Mouse (Mus musculus) heart, postnatal 0 days (tissue): Measurements from ENCODE around the gene Nfib. TPM values are rescaled to one million over a fixed set of nuclear protein-coding genes. Genes with fewer than 3 reads are reported as not detected.

Source experiments
- ATAC-seq: fragments of 200-750 bp; cut with Nextera tagmentation; 2 replicates; pipeline ENCODE4 v1.8.0; 2017; ENCODE audit warnings: low read depth, moderate number of reproducible peaks, moderate library complexity; ENCODE audit not compliant: insufficient read depth
- DNase-seq: peaks from one replicate; pipeline ENCODE4 v3.0.0-alpha.2; 2016; ENCODE audit warnings: low spot score
- H3K27ac ChIP-seq: fragments of 300-500 bp; sonication (generic); 2 replicates; pipeline ENCODE4 v1.5.1; 2014; ENCODE audit warnings: low read depth, mild to moderate bottlenecking
- H3K27me3 ChIP-seq: fragments of 300-500 bp; sonication (generic); 2 replicates; pipeline ENCODE4 v1.6.1; 2014; ENCODE audit warnings: low read length, mixed read lengths; ENCODE audit not compliant: control insufficient read depth, insufficient read depth
- H3K36me3 ChIP-seq: fragments of 300-500 bp; sonication (generic); replicated peaks from 2 replicates; pipeline ENCODE4 v1.6.1; 2014; ENCODE audit warnings: low read length, mixed read lengths; ENCODE audit not compliant: control insufficient read depth, insufficient read depth
- H3K4me1 ChIP-seq: fragments of 300-500 bp; sonication (generic); 2 replicates; pipeline ENCODE4 v1.6.1; 2014; ENCODE audit warnings: antibody characterized with exemption; ENCODE audit not compliant: control insufficient read depth, insufficient read depth
- H3K4me2 ChIP-seq: fragments of 300-500 bp; sonication (generic); 2 replicates; pipeline ENCODE4 v1.6.1; 2014; ENCODE audit warnings: low read depth, mild to moderate bottlenecking, low read length, moderate library complexity
- H3K4me3 ChIP-seq: fragments of 300-500 bp; sonication (generic); 2 replicates; pipeline ENCODE4 v1.5.1; 2014; ENCODE audit warnings: low read depth, low read length
- H3K9ac ChIP-seq: fragments of 300-500 bp; sonication (generic); replicated peaks from 2 replicates; pipeline ENCODE4 v1.6.1; 2014; ENCODE audit warnings: low read depth, low read length, mixed read lengths
- H3K9me3 ChIP-seq: fragments of 300-500 bp; sonication (generic); replicated peaks from 2 replicates; pipeline ENCODE4 v1.6.1; 2016; ENCODE audit warnings: low read length; ENCODE audit not compliant: control insufficient read depth
- CTCF ChIP-seq: IDR thresholded peaks from 2 replicates; pipeline ENCODE4 v1.5.1; 2016; ENCODE audit warnings: antibody characterized with exemption, control low read depth, low read depth
- EP300 ChIP-seq: IDR thresholded peaks from 2 replicates; pipeline ENCODE4 v1.6.1; 2016; ENCODE audit warnings: antibody characterized with exemption, low read depth
- WGBS: fragments of 180-500 bp; shearing (Covaris S2); extraction: QIAGEN DNeasy Blood & Tissue Kit; methylation state at CpG from one replicate; pipeline ENCODE4 v1.1.7; 2014; 5-methylcytosine and 5-hydroxymethylcytosine counted together
- polyA plus RNA-seq: library from polyadenylated mRNA; unstranded; fragments of >200 nt; fragmentation: Nextera tagmentation; extraction: Ambion mirVana; gene quantifications from 2 replicates; pipeline ENCODE4 v1.2.1, GENCODE M21; 2015
- total RNA-seq: library from RNA; depleted of rRNA; stranded (reverse); fragments of >200 nt; gene quantifications from 2 replicates; pipeline ENCODE4 v1.2.3, GENCODE M21; 2014; ENCODE audit warnings: low replicate concordance

Nfib gene
- total and polyA plus RNA-seq, 2 experiments from 2014 or later = 44.0 to 82.0 TPM

GRCm38 (mm10) chr4:82391726-82392472 is 313.7 kb downstream of the Nfib start:
- H3K4me3 ChIP-seq = no peak overlapping the region
- peak overlapping the region; percentile 41 for H3K27ac ChIP-seq
- WGBS = 66% methylated on average over 6 of the region's 6 CpGs
- ATAC-seq (no peak), DNase-seq (no peak)
- no peaks in the 10 kb centered on the region for H3K27me3 ChIP-seq
- TF ChIP-seq CTCF = no peak
- no peak for TF ChIP-seq EP300
- no peak overlapping the region for H3K9ac ChIP-seq
- H3K9me3 ChIP-seq = no peaks in the 10 kb centered on the region
- 0 out of 2 replicates have a peak, but pooled peaks cover 3% of the 10 kb centered on the region for H3K36me3 ChIP-seq
- H3K4me1 ChIP-seq = peaks cover 38% of the 10 kb centered on the region
- no peak overlapping the region for H3K4me2 ChIP-seq

- peak overlapping the region; percentile 41 for H3K27ac ChIP-seq
- no peak for TF ChIP-seq CTCF
- TF ChIP-seq EP300 = no peak
- no peak overlapping the region for H3K4me2 ChIP-seq
- H3K9me3 ChIP-seq = no peaks in the 10 kb centered on the region
- H3K4me3 ChIP-seq = no peak overlapping the region
- H3K9ac ChIP-seq = no peak overlapping the region
- DNase-seq (no peak), ATAC-seq (no peak)
- H3K36me3 ChIP-seq = 0 out of 2 replicates have a peak, but pooled peaks cover 3% of the 10 kb centered on the region
- H3K27me3 ChIP-seq = no peaks in the 10 kb centered on the region
- WGBS = 42% methylated on average over 2 of the region's 2 CpGs
- peaks cover 41% of the 10 kb centered on the region for H3K4me1 ChIP-seq
Measured at GRCm38 (mm10) chr4:82390545-82390944, 315.0 kb downstream of the Nfib start.

GRCm38 (mm10) chr4:82389876-82390275 is 315.7 kb downstream of the Nfib start:
- Histone ChIP-seq H3K4me1 (peaks cover 48% of the 10 kb centered on the region), H3K9ac (no peak overlapping the region), H3K27me3 (no peaks in the 10 kb centered on the region), H3K27ac (no peak overlapping the region), H3K4me2 (no peak overlapping the region), H3K9me3 (no peaks in the 10 kb centered on the region), H3K36me3 (0 out of 2 replicates have a peak, but pooled peaks cover 3% of the 10 kb centered on the region), H3K4me3 (no peak overlapping the region)
- WGBS = 83% methylated on average over 1 of the region's 1 CpGs
- TF ChIP-seq CTCF (no peak), EP300 (no peak)
- DNase-seq (no peak), ATAC-seq (no peak)

GRCm38 (mm10) chr4:82387620-82388019 is 317.9 kb downstream of the Nfib start:
- TF ChIP-seq EP300 (no peak), CTCF (no peak)
- Histone ChIP-seq H3K9me3 (no peaks in the 10 kb centered on the region), H3K4me3 (no peak overlapping the region), H3K36me3 (0 out of 2 replicates have a peak, but pooled peaks cover 3% of the 10 kb centered on the region), H3K9ac (no peak overlapping the region), H3K27me3 (no peaks in the 10 kb centered on the region), H3K27ac (peak overlapping the region; percentile 8; the same call in 1 of the 2 replicates), H3K4me2 (no peak overlapping the region), H3K4me1 (peaks cover 61% of the 10 kb centered on the region)
- ATAC-seq (no peak), DNase-seq (no peak)
- 52% methylated on average over 4 of the region's 4 CpGs for WGBS

GRCm38 (mm10) chr4:82386222-82386993 is 319.1 kb downstream of the Nfib start:
- WGBS = 65% methylated on average over 4 of the region's 4 CpGs
- Histone ChIP-seq H3K4me1 (peaks cover 56% of the 10 kb centered on the region), H3K9ac (no peak overlapping the region), H3K9me3 (no peaks in the 10 kb centered on the region), H3K27ac (peak overlapping the region; percentile 79), H3K4me3 (no peak overlapping the region), H3K4me2 (no peak overlapping the region), H3K27me3 (no peaks in the 10 kb centered on the region), H3K36me3 (0 out of 2 replicates have a peak, but pooled peaks cover 3% of the 10 kb centered on the region)
- DNase-seq (no peak), ATAC-seq (no peak)
- no peak for TF ChIP-seq CTCF
- TF ChIP-seq EP300 = no peak
